8 mouse cellular contexts compared by ENCODE assay signal in genomic region chr5:108368851-108369621, GRCm38 (mm10). TPM values are rescaled to one million over a fixed set of nuclear protein-coding genes. Genes with fewer than 3 reads are reported as not detected.
A peak's percentile ranks its signal among the peaks of the same experiment; 100 is the strongest.
DNase-seq lines count a peak whose midpoint lies in the region; ATAC-seq lines count a peak whose summit lies in the region.

No protein-coding gene starts in this region.

- peak overlapping the region; percentile 85 for H3K4me2 ChIP-seq in forebrain, embryonic 14.5 days (ENCODE audit: low read length)
- peak overlapping the region; percentile 62 for H3K4me2 ChIP-seq in lung, embryonic 16.5 days (ENCODE audit: low read depth, low read length)

- ATAC-seq in cerebellum, adult (ENCODE audit: insufficient number of reproducible peaks, low FRiP score, low TSS enrichment) = peak; percentile 36; the same call in 1 of the 2 replicates
- peak; percentile 43 for ATAC-seq in forebrain, embryonic 14.5 days
- no peak for ATAC-seq in lung, embryonic 16.5 days (ENCODE audit: low read depth)

- H3K9ac ChIP-seq in forebrain, embryonic 14.5 days (ENCODE audit: low read length) = peak overlapping the region; percentile 18; the same call in 1 of the 2 replicates
- H3K9ac ChIP-seq in lung, embryonic 16.5 days (ENCODE audit: low read length) = peak overlapping the region; percentile 0; the same call in 1 of the 2 replicates

- H3K27me3 ChIP-seq in forebrain, embryonic 14.5 days (replicated peaks; ENCODE audit: control insufficient read depth, insufficient read depth, low read length) = peaks cover 74% of the 10 kb centered on the region
- peaks cover 88% of the 10 kb centered on the region for H3K27me3 ChIP-seq in hindbrain, embryonic 10.5 days (ENCODE audit: insufficient read depth, poor library complexity, severe bottlenecking)
- H3K27me3 ChIP-seq in lung, embryonic 16.5 days (ENCODE audit: control insufficient read depth, insufficient read depth, low read depth, low read length) = peaks cover 77% of the 10 kb centered on the region

- H3K9me3 ChIP-seq in forebrain, embryonic 14.5 days (replicated peaks; ENCODE audit: control insufficient read depth, low read length) = no peaks in the 10 kb centered on the region
- no peaks in the 10 kb centered on the region for H3K9me3 ChIP-seq in hindbrain, embryonic 10.5 days
- no peaks in the 10 kb centered on the region for H3K9me3 ChIP-seq in lung, embryonic 16.5 days (ENCODE audit: control insufficient read depth, low read length)

- H3K4me3 ChIP-seq in forebrain, embryonic 14.5 days (ENCODE audit: low read depth, low read length) = peak overlapping the region; percentile 35
- H3K4me3 ChIP-seq in hindbrain, embryonic 10.5 days = peak overlapping the region; percentile 60
- H3K4me3 ChIP-seq in lung, embryonic 16.5 days (ENCODE audit: low read length) = peak overlapping the region; percentile 49

- H3K27ac ChIP-seq in forebrain, embryonic 14.5 days (ENCODE audit: low read depth, low read length) = no peak overlapping the region
- no peak overlapping the region for H3K27ac ChIP-seq in hindbrain, embryonic 10.5 days
- H3K27ac ChIP-seq in lung, embryonic 16.5 days (ENCODE audit: low read length) = no peak overlapping the region

- DNase-seq in MN1 (ENCODE audit: low spot score) = peak; percentile 64
- DNase-seq in forebrain, embryonic 14.5 days (ENCODE audit: low spot score) = peak; percentile 55
- peak; percentile 51 for DNase-seq in hindbrain, embryonic 10.5 days (ENCODE audit: low spot score)
- peak; percentile 76 for DNase-seq in layer of hippocampus, postnatal 14 days (ENCODE audit: low spot score in 2 of 2)
- peak; percentile 5 for DNase-seq in ovary, postnatal 14 days (ENCODE audit: low spot score)
- DNase-seq in thymus, postnatal 0 days (ENCODE audit: low spot score) = no peak

- H3K4me1 ChIP-seq in forebrain, embryonic 14.5 days (ENCODE audit: control insufficient read depth, insufficient read depth, low read length) = peaks cover 13% of the 10 kb centered on the region
- peaks cover 32% of the 10 kb centered on the region for H3K4me1 ChIP-seq in hindbrain, embryonic 10.5 days (replicated peaks)
- H3K4me1 ChIP-seq in lung, embryonic 16.5 days (replicated peaks; ENCODE audit: control insufficient read depth, insufficient read depth, low read length) = peaks cover 22% of the 10 kb centered on the region

- no peaks in the 10 kb centered on the region for H3K36me3 ChIP-seq in forebrain, embryonic 14.5 days (ENCODE audit: control insufficient read depth, insufficient read depth, low read length)
- no peaks in the 10 kb centered on the region for H3K36me3 ChIP-seq in hindbrain, embryonic 10.5 days
- H3K36me3 ChIP-seq in lung, embryonic 16.5 days (ENCODE audit: control insufficient read depth, insufficient read depth, low read length) = no peaks in the 10 kb centered on the region

- 1% methylated on average over 49 of the region's 49 CpGs for WGBS in forebrain, embryonic 14.5 days
- under 1% methylated on average over 49 of the region's 49 CpGs for WGBS in hindbrain, embryonic 10.5 days
- WGBS in lung, embryonic 16.5 days = under 1% methylated on average over 49 of the region's 49 CpGs

RNA-seq across cellular contexts. Expression of gene Gm42517, which starts 1.3 kb away (rescaled TPM):
- 0.75 and 1.1 TPM in 2 replicates for polyA plus RNA-seq in forebrain, embryonic 14.5 days (2014; fragmentation: Nextera tagmentation; extraction: Ambion mirVana)
- polyA plus RNA-seq in hindbrain, embryonic 10.5 days (2016; fragmentation: Nextera tagmentation; extraction: Ambion mirVana) = not detected in 2 replicates
- 10 to 100 TPM; 67.5 to 69.3 TPM for total RNA-seq in layer of hippocampus, postnatal 14 days (2021)
- not detected in 2 replicates for polyA plus RNA-seq in lung, embryonic 16.5 days (2015; fragmentation: Nextera tagmentation; extraction: Ambion mirVana)
- not detected in 2 replicates for polyA plus RNA-seq in thymus, postnatal 0 days (2015; fragmentation: Nextera tagmentation; extraction: Ambion mirVana)

RNA-seq across cellular contexts. Expression of gene Pde6b, which starts 19.2 kb away (rescaled TPM):
- polyA plus RNA-seq in forebrain, embryonic 14.5 days (2014; fragmentation: Nextera tagmentation; extraction: Ambion mirVana) = 0.17 TPM in 1 of 2 replicates, not detected in the other
- polyA plus RNA-seq in hindbrain, embryonic 10.5 days (2016; fragmentation: Nextera tagmentation; extraction: Ambion mirVana) = 0.25 and 0.44 TPM in 2 replicates
- under 1 TPM in 1 of 2 experiments, not detected in 1; 0.43 TPM for total RNA-seq in layer of hippocampus, postnatal 14 days (2021)
- 0.50 TPM in 1 of 2 replicates, not detected in the other for polyA plus RNA-seq in lung, embryonic 16.5 days (2015; fragmentation: Nextera tagmentation; extraction: Ambion mirVana)
- 0.14 and 0.17 TPM in 2 replicates for polyA plus RNA-seq in thymus, postnatal 0 days (2015; fragmentation: Nextera tagmentation; extraction: Ambion mirVana)

RNA-seq across cellular contexts. Expression of gene Pigg, which starts 56.6 kb away (rescaled TPM):
- 2.3 and 2.5 TPM in 2 replicates for polyA plus RNA-seq in forebrain, embryonic 14.5 days (2014; fragmentation: Nextera tagmentation; extraction: Ambion mirVana)
- 5.8 and 6.0 TPM in 2 replicates for polyA plus RNA-seq in hindbrain, embryonic 10.5 days (2016; fragmentation: Nextera tagmentation; extraction: Ambion mirVana)
- 10 to 100 TPM in 1 of 2 experiments, 1 to 10 TPM in 1; 9.3 to 10.7 TPM for total RNA-seq in layer of hippocampus, postnatal 14 days (2021)
- polyA plus RNA-seq in lung, embryonic 16.5 days (2015; fragmentation: Nextera tagmentation; extraction: Ambion mirVana) = 7.0 and 7.4 TPM in 2 replicates
- 2.4 and 3.4 TPM in 2 replicates for polyA plus RNA-seq in thymus, postnatal 0 days (2015; fragmentation: Nextera tagmentation; extraction: Ambion mirVana)
